In genomic region chr4:129788693-129789092, GRCm38 (mm10) we compare ENCODE assay signal across 17 mouse cellular contexts. TPM values are rescaled to one million over a fixed set of nuclear protein-coding genes. Genes with fewer than 3 reads are reported as not detected.
DNase-seq lines count a peak whose midpoint lies in the region; ATAC-seq and TF ChIP-seq lines count a peak whose summit lies in the region.
"Had no signal": no experiment of that assay in that cellular context is flagged by ENCODE, and none has a peak within 500 bp of the region (broad histone marks: within the 10 kb centered on the region; RNA-seq: fewer than 3 reads in every experiment).

No protein-coding gene starts in this region.

- TF ChIP-seq EP300 in lung, postnatal 0 days (IDR thresholded peaks at IDR 0.05): no peak

- DNase-seq in heart, adult 11 months: peak; percentile 93
- no peak for DNase-seq in heart, postnatal 4 days
- DNase-seq in lung, postnatal 0 days (ENCODE audit: low spot score): peak; percentile 46
- no peak for DNase-seq in lung, adult 2 months
- DNase-seq in limb, embryonic 11.5 days (ENCODE audit: low spot score): peak; percentile 36
- DNase-seq in skeletal muscle tissue, adult 2 months (ENCODE audit: low read depth, low spot score): peak; percentile 28
- DNase-seq in forebrain, embryonic 11.5 days (ENCODE audit: low spot score): no peak
- no peak for DNase-seq in testis, postnatal 10 days (ENCODE audit: low spot score)
- DNase-seq: adrenal gland, adult 8-10 months; cerebellum, adult 11 months; thymus, adult 2 months had no signal

- TF ChIP-seq CTCF in lung, postnatal 0 days (IDR thresholded peaks at IDR 0.05): no peak
- TF ChIP-seq CTCF in lung, adult 2 months (IDR thresholded peaks at IDR 0.05; ENCODE audit: insufficient read depth, low read length): no peak

- no peaks in the 10 kb centered on the region for H3K4me1 ChIP-seq in lung, postnatal 0 days (ENCODE audit: insufficient read depth, low read depth, low read length)
- H3K4me1 ChIP-seq in lung, adult 2 months (ENCODE audit: control insufficient read depth, insufficient read depth, low read length): 0 out of 2 replicates have a peak, but pooled peaks cover under 1% of the 10 kb centered on the region
- peaks cover 10% of the 10 kb centered on the region for H3K4me1 ChIP-seq in limb, embryonic 11.5 days (ENCODE audit: control insufficient read depth, insufficient read depth, low read length)
- H3K4me1 ChIP-seq in forebrain, embryonic 11.5 days (replicated peaks; ENCODE audit: control insufficient read depth, insufficient read depth, low read length): no peaks in the 10 kb centered on the region

- no peak for TF ChIP-seq POLR2A in lung, adult 2 months (IDR thresholded peaks at IDR 0.05; ENCODE audit: borderline replicate concordance, extremely low read depth, low read depth, low read length)

- no peak overlapping the region for H3K27ac ChIP-seq in lung, postnatal 0 days (ENCODE audit: low read length)
- H3K27ac ChIP-seq in limb, embryonic 11.5 days (replicated peaks; ENCODE audit: low read depth, low read length): peak overlapping the region; percentile 42; the same call in 1 of the 2 replicates
- no peak overlapping the region for H3K27ac ChIP-seq in forebrain, embryonic 11.5 days (ENCODE audit: low read depth, low read length)
- H3K27ac ChIP-seq: embryonic facial prominence, embryonic 13.5 days; heart, embryonic 10.5 days; hindbrain, embryonic 12.5 days; midbrain, embryonic 13.5 days; neural tube, embryonic 13.5 days had no signal

- H3K9me3 ChIP-seq in lung, postnatal 0 days (ENCODE audit: low read length): no peaks in the 10 kb centered on the region
- no peaks in the 10 kb centered on the region for H3K9me3 ChIP-seq in limb, embryonic 11.5 days (ENCODE audit: control insufficient read depth, low read length)
- no peaks in the 10 kb centered on the region for H3K9me3 ChIP-seq in forebrain, embryonic 11.5 days (ENCODE audit: control insufficient read depth, low read length)
- H3K9me3 ChIP-seq: embryonic facial prominence, embryonic 13.5 days; heart, embryonic 10.5 days; hindbrain, embryonic 12.5 days; midbrain, embryonic 13.5 days; neural tube, embryonic 13.5 days had no signal

- 54% methylated on average over 8 of the region's 8 CpGs for WGBS in lung, postnatal 0 days
- 64% methylated on average over 8 of the region's 8 CpGs for WGBS in lung, adult 2 months
- 21% methylated on average over 8 of the region's 8 CpGs for WGBS in limb, embryonic 11.5 days
- 79% methylated on average over 8 of the region's 8 CpGs for WGBS in forebrain, embryonic 11.5 days

- H3K9ac ChIP-seq in lung, postnatal 0 days (replicated peaks; ENCODE audit: low read depth): no peak overlapping the region
- H3K9ac ChIP-seq in limb, embryonic 11.5 days (ENCODE audit: low read length): no peak overlapping the region
- no peak overlapping the region for H3K9ac ChIP-seq in forebrain, embryonic 11.5 days (ENCODE audit: low read length)
- H3K9ac ChIP-seq: embryonic facial prominence, embryonic 13.5 days; hindbrain, embryonic 12.5 days; midbrain, embryonic 13.5 days; neural tube, embryonic 13.5 days had no signal

- H3K4me2 ChIP-seq in lung, postnatal 0 days (replicated peaks; ENCODE audit: low read depth, low read length): no peak overlapping the region
- no peak overlapping the region for H3K4me2 ChIP-seq in limb, embryonic 11.5 days (ENCODE audit: low read depth, severe bottlenecking)
- no peak overlapping the region for H3K4me2 ChIP-seq in forebrain, embryonic 11.5 days (ENCODE audit: low read depth, low read length, severe bottlenecking)
- H3K4me2 ChIP-seq: embryonic facial prominence, embryonic 13.5 days; hindbrain, embryonic 12.5 days; midbrain, embryonic 13.5 days; neural tube, embryonic 13.5 days had no signal

- no peaks in the 10 kb centered on the region for H3K27me3 ChIP-seq in lung, postnatal 0 days (replicated peaks; ENCODE audit: insufficient read depth, low read length)
- no peaks in the 10 kb centered on the region for H3K27me3 ChIP-seq in limb, embryonic 11.5 days (ENCODE audit: control insufficient read depth, insufficient read depth, low read length)
- H3K27me3 ChIP-seq in forebrain, embryonic 11.5 days (ENCODE audit: control insufficient read depth, insufficient read depth, low read length): no peaks in the 10 kb centered on the region
- H3K27me3 ChIP-seq: embryonic facial prominence, embryonic 13.5 days; hindbrain, embryonic 12.5 days; midbrain, embryonic 13.5 days; neural tube, embryonic 13.5 days; Patski had no signal

- no peak for ATAC-seq in lung, postnatal 0 days
- ATAC-seq in limb, embryonic 11.5 days (ENCODE audit: insufficient number of reproducible peaks, low FRiP score, low TSS enrichment, low read depth): no peak
- no peak for ATAC-seq in forebrain, embryonic 11.5 days (replicated peaks; ENCODE audit: low FRiP score)
- ATAC-seq: midbrain, embryonic 13.5 days; Patski had no signal

- no peak overlapping the region for H3K4me3 ChIP-seq in lung, postnatal 0 days (ENCODE audit: low read depth, low read length)
- H3K4me3 ChIP-seq in lung, adult 2 months (replicated peaks; ENCODE audit: extremely low read depth, low read depth, low read length): no peak overlapping the region
- H3K4me3 ChIP-seq in limb, embryonic 11.5 days (ENCODE audit: low read depth, low read length): no peak overlapping the region
- H3K4me3 ChIP-seq in forebrain, embryonic 11.5 days (ENCODE audit: low read depth, low read length): no peak overlapping the region
- H3K4me3 ChIP-seq: embryonic facial prominence, embryonic 13.5 days; heart, embryonic 10.5 days; hindbrain, embryonic 12.5 days; midbrain, embryonic 13.5 days; neural tube, embryonic 13.5 days had no signal

- H3K36me3 ChIP-seq in lung, postnatal 0 days (ENCODE audit: insufficient read depth, low read length): no peaks in the 10 kb centered on the region
- no peaks in the 10 kb centered on the region for H3K36me3 ChIP-seq in limb, embryonic 11.5 days (ENCODE audit: control insufficient read depth, insufficient read depth, low read length)
- H3K36me3 ChIP-seq in forebrain, embryonic 11.5 days (ENCODE audit: control insufficient read depth, insufficient read depth, low read length): no peaks in the 10 kb centered on the region
- H3K36me3 ChIP-seq: embryonic facial prominence, embryonic 13.5 days; hindbrain, embryonic 12.5 days; midbrain, embryonic 13.5 days; neural tube, embryonic 13.5 days had no signal

RNA-seq across cellular contexts. Expression of gene Ptp4a2, which starts 22.3 kb away (rescaled TPM):
- 100 to 1,000 TPM; 293 to 301 TPM for total RNA-seq in heart, postnatal 4 days (2021)
- polyA plus RNA-seq in lung, postnatal 0 days (2015; fragmentation: Nextera tagmentation; extraction: Ambion mirVana): 318 and 349 TPM in 2 replicates
- polyA plus RNA-seq in lung, adult 2 months (2012; rRNA removed): 40.3 and 50.2 TPM in 2 replicates
- polyA plus RNA-seq in limb, embryonic 11.5 days (2014; fragmentation: Nextera tagmentation; extraction: Ambion mirVana): 315 and 335 TPM in 2 replicates
- polyA plus RNA-seq in forebrain, embryonic 11.5 days (2014; fragmentation: Nextera tagmentation; extraction: Ambion mirVana): 355 and 395 TPM in 2 replicates

RNA-seq across cellular contexts. Expression of gene Khdrbs1, which starts 46.6 kb away (rescaled TPM):
- total RNA-seq in heart, postnatal 4 days (2021): 100 to 1,000 TPM; 102 to 110 TPM
- polyA plus RNA-seq in lung, postnatal 0 days (2015; fragmentation: Nextera tagmentation; extraction: Ambion mirVana): 42.9 and 48.9 TPM in 2 replicates
- polyA plus RNA-seq in lung, adult 2 months (2012; rRNA removed): 34.8 and 44.5 TPM in 2 replicates
- 162 and 189 TPM in 2 replicates for polyA plus RNA-seq in limb, embryonic 11.5 days (2014; fragmentation: Nextera tagmentation; extraction: Ambion mirVana)
- polyA plus RNA-seq in forebrain, embryonic 11.5 days (2014; fragmentation: Nextera tagmentation; extraction: Ambion mirVana): 183 and 185 TPM in 2 replicates

Comparison
In these comparisons a context has a peak if more than half of its experiments do, and no peak if none do; other contexts are left out.
1. DNase-seq: peak in heart, adult 11 months (single experiment), lung, postnatal 0 days (single experiment), limb, embryonic 11.5 days (single experiment) and skeletal muscle tissue, adult 2 months (single experiment); none in heart, postnatal 4 days (single experiment), lung, adult 2 months (single experiment), forebrain, embryonic 11.5 days (single experiment) and testis, postnatal 10 days (single experiment).